Mouse (Mus musculus) liver, embryonic 14.5 days (tissue): Measurements from ENCODE around the gene Enox1. TPM values are rescaled to one million over a fixed set of nuclear protein-coding genes. Genes with fewer than 3 reads are reported as not detected.

Source experiments
- ATAC-seq: fragments of 200-750 bp; cut with Nextera tagmentation; 2 replicates; pipeline ENCODE4 v1.8.0; 2017; ENCODE audit warnings: moderate number of reproducible peaks, mild to moderate bottlenecking, moderate library complexity; ENCODE audit not compliant: insufficient read depth
- DNase-seq, 3 experiments: peaks; one replicate each; pipeline ENCODE4 v3.0.0-alpha.2; 2012 to 2013; ENCODE audit warnings: low read depth in 3 of 3, low spot score in 3 of 3
- H3K27ac ChIP-seq: fragments of 300-500 bp; sonication (generic); 2 replicates; pipeline ENCODE4 v1.5.1; 2014; ENCODE audit warnings: moderate library complexity, mild to moderate bottlenecking, control low read depth, inconsistent platforms
- H3K27me3 ChIP-seq: fragments of 300-500 bp; sonication (generic); 2 replicates; pipeline ENCODE4 v1.6.1; 2014; ENCODE audit warnings: mild to moderate bottlenecking, low read length, moderate library complexity; ENCODE audit not compliant: control insufficient read depth, insufficient read depth
- H3K36me3 ChIP-seq: fragments of 300-500 bp; sonication (generic); replicated peaks from 2 replicates; pipeline ENCODE4 v1.6.1; 2014; ENCODE audit warnings: low read depth; ENCODE audit not compliant: control insufficient read depth, insufficient read depth
- H3K4me1 ChIP-seq, 2 experiments: fragments of 200-500 bp in 1 of 2; fragments of 300-500 bp in 1 of 2; sonication (generic) in 1 of 2; replicated peaks; 2 replicates each; pipeline ENCODE4 v1.6.1; 2012 to 2014; ENCODE audit warnings: antibody characterized with exemption in 1 of 2, inconsistent platforms in 1 of 2, low read length in 1 of 2; ENCODE audit not compliant: control insufficient read depth in 2 of 2, insufficient read depth in 2 of 2
- H3K4me2 ChIP-seq: fragments of 300-500 bp; sonication (generic); 2 replicates; pipeline ENCODE4 v1.6.1; 2014; ENCODE audit warnings: low read depth, mild to moderate bottlenecking, control low read depth, moderate library complexity
- H3K4me3 ChIP-seq, 2 experiments: fragments of 200-500 bp in 1 of 2; fragments of 300-500 bp in 1 of 2; sonication (generic) in 1 of 2; 2 replicates each; pipeline ENCODE4 v1.5.1; 2012 to 2014; ENCODE audit warnings: low read depth in 2 of 2, low read length in 2 of 2, mild to moderate bottlenecking in 2 of 2, control low read depth in 1 of 2, inconsistent platforms in 1 of 2, moderate library complexity in 1 of 2; ENCODE audit not compliant: insufficient read depth in 1 of 2
- H3K9ac ChIP-seq: fragments of 300-500 bp; sonication (generic); replicated peaks from 2 replicates; pipeline ENCODE4 v1.6.1; 2014; ENCODE audit warnings: mild to moderate bottlenecking, control low read depth, moderate library complexity
- H3K9me3 ChIP-seq: fragments of 300-500 bp; sonication (generic); 2 replicates; pipeline ENCODE4 v1.6.1; 2016; ENCODE audit warnings: low read length, mixed read lengths; ENCODE audit not compliant: control insufficient read depth
- CTCF ChIP-seq: IDR thresholded peaks from 2 replicates; pipeline ENCODE4 v1.5.1; 2016; ENCODE audit warnings: antibody characterized with exemption, low read depth, control low read depth
- EP300 ChIP-seq: IDR thresholded peaks from 2 replicates; pipeline ENCODE4 v1.6.1; 2016; ENCODE audit warnings: antibody characterized with exemption, low read depth
- WGBS: fragments of 180-500 bp; shearing (Covaris S2); extraction: QIAGEN DNeasy Blood & Tissue Kit; methylation state at CpG from one replicate; pipeline ENCODE4 v1.1.7; 2014; ENCODE audit not compliant: insufficient replicate concordance; 5-methylcytosine and 5-hydroxymethylcytosine counted together
- polyA plus RNA-seq, 2 experiments: library from polyadenylated mRNA; depleted of rRNA in 1 of 2; stranded (reverse) in 1 of 2; unstranded in 1 of 2; fragments of >200 nt; fragmentation: Nextera tagmentation in 1 of 2; extraction: Ambion mirVana in 1 of 2; gene quantifications; 2 replicates each; pipeline versions ENCODE4 v1.2.1 to v1.2.3; 2012 to 2014

Gene Enox1
- polyA plus RNA-seq, 2 experiments, result 0.07 to 0.10 TPM

- 69% methylated on average over 10 of the region's 10 CpGs for WGBS
- no peak for ATAC-seq
Measured at GRCm38 (mm10) chr14:77682888-77683555, 526.5 kb downstream of the Enox1 start.

GRCm38 (mm10) chr14:77689816-77690215 lies 533.3 kb downstream of the Enox1 start:
- TF ChIP-seq EP300, result no peak
- TF ChIP-seq CTCF, result no peak
- Histone ChIP-seq H3K36me3 (no peaks in the 10 kb centered on the region), H3K4me2 (no peak overlapping the region), H3K4me1 (no peaks in the 10 kb centered on the region), H3K4me3 (no peak overlapping the region), H3K27me3 (no peaks in the 10 kb centered on the region), H3K9ac (no peak overlapping the region), H3K9me3 (no peaks in the 10 kb centered on the region), H3K27ac (no peak overlapping the region)
- 59% methylated on average over 4 of the region's 4 CpGs for WGBS
- DNase-seq (no peak), ATAC-seq (no peak)

More at GRCm38 (mm10) chr14:77682888-77683555, 526.5 kb downstream of the Enox1 start:
- H3K27me3 ChIP-seq, result no peaks in the 10 kb centered on the region
- no peaks in the 10 kb centered on the region for H3K36me3 ChIP-seq
- no peak overlapping the region for H3K27ac ChIP-seq
- DNase-seq, result no peak
- no peak overlapping the region for H3K4me2 ChIP-seq
- no peaks in the 10 kb centered on the region for H3K9me3 ChIP-seq
- no peak for TF ChIP-seq EP300
- no peak for TF ChIP-seq CTCF
- H3K4me3 ChIP-seq, result no peak overlapping the region
- no peak overlapping the region for H3K9ac ChIP-seq
- no peaks in the 10 kb centered on the region for H3K4me1 ChIP-seq

- Histone ChIP-seq H3K36me3 (no peaks in the 10 kb centered on the region), H3K27ac (no peak overlapping the region), H3K9me3 (no peaks in the 10 kb centered on the region), H3K27me3 (no peaks in the 10 kb centered on the region), H3K4me1 (no peaks in the 10 kb centered on the region), H3K4me3 (no peak overlapping the region), H3K9ac (no peak overlapping the region), H3K4me2 (no peak overlapping the region)
- 56% methylated on average over 6 of the region's 6 CpGs for WGBS
- no peak for ATAC-seq
- TF ChIP-seq CTCF (no peak), EP300 (no peak)
- DNase-seq, result no peak
Measured at GRCm38 (mm10) chr14:77705006-77705405, 548.4 kb downstream of the Enox1 start.

- no peaks in the 10 kb centered on the region for H3K9me3 ChIP-seq
- ATAC-seq (no peak), DNase-seq (no peak)
- TF ChIP-seq EP300, result no peak
- TF ChIP-seq CTCF, result no peak
- WGBS, result 65% methylated on average over 21 of the region's 21 CpGs
- H3K36me3 ChIP-seq, result no peaks in the 10 kb centered on the region
- H3K27ac ChIP-seq, result no peak overlapping the region
- H3K27me3 ChIP-seq, result no peaks in the 10 kb centered on the region
- no peak overlapping the region for H3K9ac ChIP-seq
- H3K4me3 ChIP-seq, result no peak overlapping the region
- H3K4me1 ChIP-seq, result no peaks in the 10 kb centered on the region
- H3K4me2 ChIP-seq, result no peak overlapping the region
Measured at GRCm38 (mm10) chr14:77706511-77707246, 550.1 kb downstream of the Enox1 start.

- no peak for DNase-seq
Measured at GRCm38 (mm10) chr14:77707279-77707678, 550.7 kb downstream of the Enox1 start.

More at GRCm38 (mm10) chr14:77707279-77707678, 550.7 kb downstream of the Enox1 start:
- ATAC-seq, result no peak
- Histone ChIP-seq H3K4me2 (no peak overlapping the region), H3K9me3 (no peaks in the 10 kb centered on the region), H3K4me1 (no peaks in the 10 kb centered on the region), H3K27ac (no peak overlapping the region), H3K9ac (no peak overlapping the region), H3K4me3 (no peak overlapping the region), H3K36me3 (no peaks in the 10 kb centered on the region), H3K27me3 (no peaks in the 10 kb centered on the region)
- 76% methylated on average over 12 of the region's 12 CpGs for WGBS
- no peak for TF ChIP-seq EP300
- no peak for TF ChIP-seq CTCF
